Mouse (Mus musculus) adrenal gland, adult (tissue): ENCODE measurements around the gene Uspl1.

Experiments used
- DNase-seq, 2 experiments: peaks; one replicate each; pipeline ENCODE4 v3.0.0; 2022 to 2023; ENCODE audit warnings: low spot score in 1 of 2; ENCODE audit not compliant: inconsistent age in 2 of 2

Uspl1 gene

GRCm38 (mm10) chr5:149166011-149166410 lies 18.1 kb upstream of the Uspl1 start:
- no peak for DNase-seq

GRCm38 (mm10) chr5:149168051-149168450 lies 16.1 kb upstream of the Uspl1 start:
- no peak for DNase-seq

DNA sequence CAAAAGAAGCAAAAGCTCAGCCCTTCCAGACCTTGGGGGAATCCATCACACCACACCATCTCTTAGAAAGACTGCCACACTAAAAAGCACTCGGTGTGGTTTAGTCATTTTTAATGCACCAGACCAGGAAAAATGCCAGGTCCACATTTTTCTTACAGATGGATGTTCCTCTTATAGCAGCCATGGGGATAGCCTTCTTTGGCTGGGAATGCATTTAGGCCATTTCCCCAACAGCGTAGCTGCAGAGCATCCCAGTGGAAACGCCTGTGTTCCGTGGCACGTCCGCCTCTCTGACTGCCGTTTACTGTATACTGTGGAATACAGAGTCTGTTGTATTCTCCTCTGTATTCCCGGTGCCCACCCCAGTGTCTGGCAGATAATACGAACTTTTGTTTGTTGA lies 15.3 kb upstream of the Uspl1 start:
- DNase-seq, result no peak

GRCm38 (mm10) chr5:149170841-149171588 lies 13.1 kb upstream of the Uspl1 start:
- no peak for DNase-seq

GRCm38 (mm10) chr5:149172246-149172645 lies 11.9 kb upstream of the Uspl1 start:
- DNase-seq, result no peak

DNA sequence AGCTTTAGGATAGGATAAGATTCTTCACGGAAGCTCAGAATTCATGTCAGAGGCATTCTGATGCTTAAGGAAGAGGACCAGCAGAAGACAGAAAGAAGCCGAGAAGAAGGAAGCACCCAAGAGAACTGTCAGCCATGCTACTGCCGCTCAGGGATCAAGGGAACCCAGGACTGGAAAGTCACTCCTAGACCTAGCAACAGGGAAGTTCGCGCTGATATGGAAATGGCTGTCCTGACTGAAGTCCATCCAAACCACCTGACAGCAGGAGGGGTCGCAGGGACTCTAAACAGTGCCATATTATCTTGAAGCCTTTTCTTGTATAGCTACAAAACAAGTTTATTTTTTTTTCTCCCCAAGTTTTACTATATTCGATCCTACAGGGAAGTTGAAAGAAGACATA lies 9.6 kb upstream of the Uspl1 start:
- no peak for DNase-seq

- no peak for DNase-seq
Measured at GRCm38 (mm10) chr5:149175736-149176135, 8.4 kb upstream of the Uspl1 start.

- no peak for DNase-seq
Measured at GRCm38 (mm10) chr5:149178095-149178494, 6.1 kb upstream of the Uspl1 start.

GRCm38 (mm10) chr5:149179826-149180225 lies 4.3 kb upstream of the Uspl1 start:
- no peak for DNase-seq

- DNase-seq, result peak in 1 of 2 experiments; percentile 47
Measured at GRCm38 (mm10) chr5:149182186-149182870, 1.8 kb upstream of the Uspl1 start.

GRCm38 (mm10) chr5:149183122-149183521 lies 1.0 kb upstream of the Uspl1 start:
- DNase-seq, result no peak

DNA sequence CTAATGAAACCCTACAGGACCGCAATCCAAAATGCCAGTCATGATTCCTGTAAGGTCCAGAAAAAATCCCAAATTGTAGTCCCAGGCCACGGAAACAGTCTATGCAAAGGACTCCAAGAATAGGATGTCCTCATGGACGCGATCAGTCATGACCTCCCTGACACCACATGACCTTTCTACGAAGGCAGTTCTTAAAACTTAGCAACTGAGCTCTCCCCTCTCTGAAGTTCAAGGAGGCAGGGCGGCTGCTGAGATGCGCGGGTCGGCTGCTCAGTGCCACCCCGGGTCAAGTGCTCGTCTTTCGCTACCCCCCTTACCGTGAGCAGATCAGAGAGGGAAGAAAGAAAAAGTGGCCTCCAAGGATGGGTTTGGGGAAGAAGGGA lies 438 bp upstream of the Uspl1 start:
- no peak for DNase-seq

GRCm38 (mm10) chr5:149184844-149185186 lies 665 bp downstream of the Uspl1 start:
- no peak for DNase-seq

- no peak for DNase-seq
Measured at GRCm38 (mm10) chr5:149185806-149186205, 1.7 kb downstream of the Uspl1 start.

GRCm38 (mm10) chr5:149190160-149190559 lies 6.0 kb downstream of the Uspl1 start:
- no peak for DNase-seq

- no peak for DNase-seq
Measured at GRCm38 (mm10) chr5:149196611-149197010, 12.5 kb downstream of the Uspl1 start.

DNA sequence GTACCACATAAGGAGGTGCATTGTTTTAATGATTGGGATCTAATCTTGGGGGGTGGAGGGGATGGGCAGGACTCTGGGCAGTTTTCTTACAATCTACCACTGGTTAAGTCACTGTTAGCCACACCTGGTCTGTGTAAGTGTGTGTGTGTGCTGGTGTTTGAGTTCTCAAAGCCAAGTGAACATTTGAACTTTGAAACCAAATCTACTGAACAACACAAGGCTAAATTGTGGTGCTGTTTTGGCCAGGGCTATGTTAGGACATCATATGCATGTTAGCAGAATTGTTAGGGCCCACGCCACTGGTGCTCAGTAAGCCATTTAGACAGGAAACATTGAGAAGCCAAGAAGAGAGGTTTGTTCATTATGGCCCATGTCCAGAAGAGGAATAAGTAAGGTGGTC lies 14.6 kb downstream of the Uspl1 start:
- DNase-seq, result no peak

DNA sequence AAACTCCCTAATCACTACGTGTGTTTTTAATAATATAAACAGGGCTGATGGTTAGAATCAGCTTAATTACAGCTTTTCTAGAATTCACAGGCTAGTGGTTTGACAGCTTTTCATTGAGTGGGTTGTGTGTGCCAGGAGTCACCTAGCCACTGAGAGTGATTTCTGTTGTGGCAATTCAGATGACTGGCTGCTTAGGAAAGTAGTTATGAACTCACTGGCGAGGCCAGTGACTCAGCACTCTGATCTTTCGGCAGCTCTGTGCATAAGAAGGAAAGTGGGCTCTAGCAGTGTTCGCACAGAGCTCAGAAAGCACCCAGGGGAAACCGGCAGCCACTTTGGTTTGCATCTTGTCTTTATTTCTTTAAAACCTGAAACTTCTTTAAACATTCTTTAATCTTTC lies 18.8 kb downstream of the Uspl1 start:
- DNase-seq, result peak; percentile 73 to 85

- DNase-seq, result peak in 1 of 2 experiments; percentile 38
Measured at GRCm38 (mm10) chr5:149203796-149204375, 19.7 kb downstream of the Uspl1 start.

DNA sequence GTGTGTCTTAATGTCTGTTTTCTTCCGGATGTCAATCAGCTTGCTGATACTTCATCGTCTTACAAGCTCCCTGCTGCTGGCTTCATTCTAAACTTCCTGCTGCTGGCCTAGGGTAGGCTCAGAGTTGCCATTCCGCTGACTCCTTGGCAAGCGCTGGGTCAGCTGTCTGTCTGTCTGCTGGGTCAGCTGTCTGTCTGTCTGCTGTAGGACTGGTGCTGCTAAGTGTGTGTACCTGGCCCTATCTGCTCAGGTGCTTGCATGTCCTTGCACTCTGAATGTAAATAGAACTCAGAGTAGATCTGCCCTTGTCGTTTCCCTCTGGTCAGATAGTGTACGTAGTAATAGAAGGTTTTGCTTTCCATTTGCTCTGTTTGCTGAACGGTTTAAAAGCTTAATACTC lies 20.7 kb downstream of the Uspl1 start:
- no peak for DNase-seq

DNA sequence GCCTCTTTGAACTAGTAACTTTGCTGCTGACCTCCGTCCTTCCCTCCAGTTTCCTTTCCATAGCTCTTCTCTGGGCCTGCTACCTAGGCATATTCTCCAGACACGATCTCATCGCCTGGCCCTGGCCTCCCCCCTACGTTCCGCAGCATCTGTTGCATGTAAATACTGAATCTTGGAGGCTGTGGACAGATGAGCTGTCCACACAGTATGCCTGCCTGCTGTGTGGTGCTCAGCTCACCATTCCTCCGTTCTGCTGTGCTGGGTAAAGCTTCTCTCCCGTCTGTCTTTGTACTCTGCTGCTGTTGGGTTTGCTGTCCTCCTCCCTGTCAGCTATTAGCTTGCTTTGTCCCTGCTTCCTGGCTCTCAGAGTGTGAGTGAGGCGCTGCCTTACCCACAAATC lies 21.1 kb downstream of the Uspl1 start:
- no peak for DNase-seq

GRCm38 (mm10) chr5:149206286-149206685 lies 22.1 kb downstream of the Uspl1 start:
- DNase-seq, result no peak
